Mouse (Mus musculus) lung, embryonic 14.5 days (tissue): ENCODE measurements around the gene March11. TPM values are rescaled to one million over a fixed set of nuclear protein-coding genes. Genes with fewer than 3 reads are reported as not detected.

Source experiments
- ATAC-seq: fragments of 200-750 bp; cut with Nextera tagmentation; 2 replicates; pipeline ENCODE4 v1.8.0; 2017; ENCODE audit warnings: mild to moderate bottlenecking, moderate TSS enrichment, moderate library complexity; ENCODE audit not compliant: insufficient read depth
- DNase-seq: peaks from one replicate; pipeline ENCODE4 v3.0.0-alpha.2; 2015
- H3K27ac ChIP-seq: fragments of 300-500 bp; sonication (generic); 2 replicates; pipeline ENCODE4 v1.5.1; 2014; ENCODE audit warnings: low read depth, mild to moderate bottlenecking, moderate library complexity
- H3K27me3 ChIP-seq: fragments of 300-500 bp; sonication (generic); 2 replicates; pipeline ENCODE4 v1.6.1; 2014; ENCODE audit warnings: low read length, control low read depth; ENCODE audit not compliant: insufficient read depth
- H3K36me3 ChIP-seq: fragments of 300-500 bp; sonication (generic); 2 replicates; pipeline ENCODE4 v1.6.1; 2014; ENCODE audit warnings: control low read depth; ENCODE audit not compliant: insufficient read depth
- H3K4me1 ChIP-seq: fragments of 300-500 bp; sonication (generic); 2 replicates; pipeline ENCODE4 v1.6.1; 2014; ENCODE audit warnings: antibody characterized with exemption, control low read depth; ENCODE audit not compliant: insufficient read depth
- H3K4me2 ChIP-seq: fragments of 300-500 bp; sonication (generic); 2 replicates; pipeline ENCODE4 v1.6.1; 2014; ENCODE audit warnings: mild to moderate bottlenecking
- H3K4me3 ChIP-seq: fragments of 300-500 bp; sonication (generic); 2 replicates; pipeline ENCODE4 v1.5.1; 2014; ENCODE audit warnings: low read depth, low read length
- H3K9ac ChIP-seq: fragments of 300-500 bp; sonication (generic); 2 replicates; pipeline ENCODE4 v1.6.1; 2014
- H3K9me3 ChIP-seq: fragments of 300-500 bp; sonication (generic); 2 replicates; pipeline ENCODE4 v1.6.1; 2016; ENCODE audit warnings: low read depth, low read length, control low read depth
- CTCF ChIP-seq: IDR thresholded peaks from 2 replicates; pipeline ENCODE4 v1.5.1; 2016; ENCODE audit warnings: antibody characterized with exemption, low read depth
- WGBS: fragments of 180-500 bp; shearing (Covaris S2); extraction: QIAGEN DNeasy Blood & Tissue Kit; methylation state at CpG from one replicate; pipeline ENCODE4 v1.1.7; 2014; 5-methylcytosine and 5-hydroxymethylcytosine counted together
- polyA plus RNA-seq: library from polyadenylated mRNA; unstranded; fragments of >200 nt; fragmentation: Nextera tagmentation; extraction: Ambion mirVana; gene quantifications from 2 replicates; pipeline ENCODE4 v1.2.1, GENCODE M21; 2014

Gene March11
- polyA plus RNA-seq = 0.14 and 0.26 TPM in 2 replicates

DNA sequence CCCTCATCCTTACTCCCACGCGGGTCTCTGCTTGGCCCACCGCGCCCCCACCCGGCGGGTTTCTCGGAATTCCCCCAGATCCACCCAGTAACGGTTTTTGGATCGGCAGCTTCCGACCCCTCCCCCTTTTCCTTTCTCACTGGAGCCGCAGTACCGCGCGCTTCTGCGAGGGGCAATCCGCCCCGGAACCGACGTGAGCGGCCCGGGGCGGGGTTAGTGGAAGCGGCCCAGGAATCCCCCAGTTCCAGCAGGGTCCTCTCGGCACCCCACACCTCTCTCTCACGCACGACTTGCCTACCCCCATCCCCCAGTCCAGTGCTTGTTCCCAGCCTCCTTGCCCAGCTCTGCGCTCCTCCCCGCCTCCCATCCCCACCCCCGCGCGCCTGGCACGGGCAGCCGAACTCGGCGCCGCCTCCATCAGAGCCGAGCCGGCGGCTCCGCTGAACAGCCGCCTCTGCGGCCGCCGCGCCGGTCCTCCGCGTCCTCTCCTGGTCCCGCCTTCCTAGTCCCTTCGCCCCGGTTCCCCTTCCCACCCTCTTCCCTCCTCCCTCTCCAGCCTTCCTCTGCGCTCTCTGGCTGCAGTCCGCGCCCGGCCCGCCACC lies at the start of gene March11:
March11 (plus strand) TSS at position 420 of the 602 bp plus-strand sequence.
- peak; percentile 93 for ATAC-seq
- peak; percentile 30; the same call in 1 of the 2 replicates for TF ChIP-seq CTCF
- Histone ChIP-seq H3K27ac (no peak within 1 kb of the TSS), H3K9ac (no peak within 1 kb of the TSS), H3K9me3 (no peaks in the 10 kb centered on the region), H3K4me1 (no peaks in the 10 kb centered on the region), H3K4me3 (peak within 1 kb of the TSS; percentile 54), H3K36me3 (no peaks in the 10 kb centered on the region), H3K27me3 (peaks cover 23% of the 10 kb centered on the region), H3K4me2 (peak within 1 kb of the TSS; percentile 87)
- under 1% methylated on average over 56 of the region's 56 CpGs for WGBS
- peak; percentile 69 for DNase-seq

DNA sequence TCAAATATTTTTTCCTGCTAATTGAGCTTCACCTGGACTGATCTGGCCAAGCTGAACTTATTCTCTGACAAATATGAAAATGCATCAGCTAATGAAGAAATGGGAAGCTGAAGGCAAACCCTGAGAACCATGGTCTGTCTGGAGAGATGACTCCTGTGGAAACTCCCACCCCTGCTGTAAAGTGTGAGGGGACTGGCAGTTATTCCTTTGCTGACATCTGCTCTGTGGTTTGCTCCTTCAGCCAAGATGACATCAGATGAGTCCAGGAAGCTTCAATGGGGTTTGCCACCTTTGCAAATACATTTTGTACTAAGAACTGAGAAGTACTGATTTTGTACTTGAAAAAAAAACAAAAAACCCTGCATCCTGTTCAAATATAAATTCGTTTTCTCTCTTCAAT lies 46.5 kb upstream of the March11 start:
- H3K4me1 ChIP-seq = no peaks in the 10 kb centered on the region
- no peak overlapping the region for H3K9ac ChIP-seq
- no peak overlapping the region for H3K4me3 ChIP-seq
- no peak for TF ChIP-seq CTCF
- H3K9me3 ChIP-seq = no peaks in the 10 kb centered on the region
- H3K27ac ChIP-seq = no peak overlapping the region
- no peaks in the 10 kb centered on the region for H3K36me3 ChIP-seq
- DNase-seq (no peak), ATAC-seq (no peak)
- 45% methylated on average over 1 of the region's 1 CpGs for WGBS
- no peak overlapping the region for H3K4me2 ChIP-seq
- H3K27me3 ChIP-seq = no peaks in the 10 kb centered on the region

DNA sequence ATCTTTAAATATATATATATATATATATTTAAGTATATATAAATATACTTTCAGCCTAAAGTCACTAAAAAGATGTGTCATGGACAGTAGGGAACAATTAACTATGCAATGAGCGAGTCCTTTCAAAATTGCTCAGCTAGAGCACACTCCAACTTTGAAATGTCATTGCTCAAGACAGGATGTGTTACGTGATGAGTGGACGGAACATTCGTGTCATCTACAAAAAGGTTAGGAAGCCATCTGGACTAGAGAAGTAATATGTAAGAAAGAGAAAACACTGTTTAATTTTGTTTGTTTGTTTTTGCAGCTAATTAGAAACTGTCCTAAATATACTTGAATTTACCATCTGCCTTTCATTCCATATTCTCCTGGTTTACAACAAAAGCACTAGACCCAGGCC lies 39.3 kb upstream of the March11 start:
- no peaks in the 10 kb centered on the region for H3K27me3 ChIP-seq
- ATAC-seq = no peak

DNA sequence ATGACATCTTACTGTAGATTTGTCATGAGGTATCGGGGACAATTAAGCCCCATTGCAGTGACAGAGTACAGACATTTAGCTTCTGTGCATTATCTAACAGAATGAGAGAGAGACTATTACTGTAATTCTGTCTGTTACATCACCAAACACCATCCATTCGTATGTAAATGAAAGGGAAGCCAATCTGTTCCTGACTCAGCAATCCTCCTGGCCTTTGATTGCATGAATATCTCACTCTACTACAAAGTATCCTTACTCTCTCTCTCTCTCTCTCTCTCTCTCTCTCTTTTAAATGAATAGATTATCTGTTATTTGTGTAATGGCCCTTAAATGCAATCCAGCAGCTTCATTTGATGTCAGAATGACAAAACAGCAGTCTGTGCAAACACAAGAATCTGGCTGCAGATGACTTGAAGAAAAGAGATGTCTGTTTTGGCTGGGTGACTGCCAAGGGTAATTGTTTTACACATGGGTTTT lies 32.8 kb upstream of the March11 start:
- Histone ChIP-seq H3K9me3 (no peaks in the 10 kb centered on the region), H3K36me3 (no peaks in the 10 kb centered on the region), H3K27ac (no peak overlapping the region), H3K4me2 (no peak overlapping the region), H3K9ac (no peak overlapping the region), H3K4me3 (no peak overlapping the region), H3K27me3 (no peaks in the 10 kb centered on the region), H3K4me1 (no peaks in the 10 kb centered on the region)
- ATAC-seq (peak; percentile 75), DNase-seq (peak; percentile 85)
- 48% methylated on average over 2 of the region's 2 CpGs for whole genome bisulfite sequencing
- no peak for TF ChIP-seq CTCF

More for the DNA sequence above, 39.3 kb upstream of the March11 start:
- TF ChIP-seq CTCF = no peak
- no peak overlapping the region for H3K4me3 ChIP-seq
- no peak overlapping the region for H3K9ac ChIP-seq
- no peaks in the 10 kb centered on the region for H3K36me3 ChIP-seq
- H3K9me3 ChIP-seq = no peaks in the 10 kb centered on the region
- H3K4me1 ChIP-seq = no peaks in the 10 kb centered on the region
- H3K4me2 ChIP-seq = no peak overlapping the region
- no peak overlapping the region for H3K27ac ChIP-seq
- 70% methylated on average over 4 of the region's 4 CpGs for WGBS
- no peak for DNase-seq

DNA sequence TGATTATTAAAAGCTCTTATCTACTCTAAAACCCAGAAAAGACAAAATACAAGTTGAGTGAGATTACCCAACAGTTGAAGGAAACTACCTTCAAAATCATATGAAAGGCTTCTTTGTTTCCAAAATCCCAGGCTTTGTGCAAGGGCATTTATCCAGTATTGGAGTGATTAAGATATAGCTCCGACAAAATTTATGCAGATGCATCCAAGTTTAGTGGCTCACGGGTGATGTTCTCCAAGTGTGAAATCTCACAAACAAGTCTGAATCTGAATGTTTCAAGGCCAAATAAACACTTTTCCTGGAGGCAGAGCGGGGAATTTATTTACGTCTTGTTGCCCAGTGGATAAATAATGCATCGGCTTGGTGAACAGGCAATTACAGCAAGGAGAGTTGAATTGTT lies 32.2 kb upstream of the March11 start:
- H3K36me3 ChIP-seq = no peaks in the 10 kb centered on the region
- ATAC-seq (peak; percentile 24; the same call in 1 of the 2 replicates), DNase-seq (peak; percentile 75)
- no peaks in the 10 kb centered on the region for H3K9me3 ChIP-seq
- H3K4me1 ChIP-seq = no peaks in the 10 kb centered on the region
- no peak overlapping the region for H3K9ac ChIP-seq
- no peaks in the 10 kb centered on the region for H3K27me3 ChIP-seq
- no peak for TF ChIP-seq CTCF
- WGBS = 49% methylated on average over 5 of the region's 5 CpGs
- no peak overlapping the region for H3K4me2 ChIP-seq
- H3K27ac ChIP-seq = no peak overlapping the region
- H3K4me3 ChIP-seq = no peak overlapping the region

DNA sequence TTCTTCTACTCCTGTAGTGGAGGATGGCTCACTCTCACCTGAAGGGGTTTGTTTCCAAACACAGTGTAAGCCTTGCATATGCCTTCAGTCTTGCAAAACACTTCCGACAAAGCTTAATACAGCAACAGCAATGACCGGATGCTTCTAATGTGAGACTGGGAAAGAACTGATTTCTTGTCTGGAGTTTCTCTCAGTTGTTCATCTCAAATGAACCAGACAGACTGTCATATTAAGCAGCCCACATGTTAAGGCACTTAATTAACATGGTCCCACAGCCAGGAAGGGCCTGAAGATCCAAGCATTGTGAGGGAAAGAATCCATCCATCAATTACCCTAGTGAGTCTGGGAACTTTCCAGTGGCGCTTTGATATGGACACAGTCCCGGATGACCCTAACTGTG lies 17.0 kb upstream of the March11 start:
- Histone ChIP-seq H3K9me3 (no peaks in the 10 kb centered on the region), H3K27me3 (no peaks in the 10 kb centered on the region), H3K4me2 (no peak overlapping the region), H3K9ac (no peak overlapping the region), H3K27ac (no peak overlapping the region), H3K36me3 (no peaks in the 10 kb centered on the region), H3K4me3 (no peak overlapping the region), H3K4me1 (no peaks in the 10 kb centered on the region)
- ATAC-seq (no peak), DNase-seq (peak; percentile 21)
- no peak for TF ChIP-seq CTCF
- WGBS = 46% methylated on average over 4 of the region's 4 CpGs

DNA sequence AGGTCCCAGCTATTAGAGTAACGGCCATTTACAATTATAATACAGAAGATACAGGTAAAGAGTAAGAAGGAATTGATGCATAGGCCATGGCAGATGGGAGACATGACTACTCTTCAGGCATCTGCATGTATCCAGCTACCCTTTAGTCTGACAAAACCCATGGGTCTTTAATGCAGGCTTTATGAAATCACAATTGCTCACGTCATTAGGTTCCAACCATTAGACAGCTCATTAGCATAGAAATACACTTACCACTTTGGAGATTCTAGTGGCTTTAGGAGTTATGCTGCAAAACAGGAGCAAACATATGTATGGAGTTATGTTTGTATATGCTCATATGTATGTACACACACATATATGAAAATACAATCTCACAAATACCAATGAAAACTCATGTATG lies 16.0 kb upstream of the March11 start:
- no peak for DNase-seq
- H3K4me2 ChIP-seq = no peak overlapping the region
- ATAC-seq = no peak
- no peak overlapping the region for H3K4me3 ChIP-seq
- WGBS = 62% methylated on average over 2 of the region's 2 CpGs
- H3K36me3 ChIP-seq = no peaks in the 10 kb centered on the region
- H3K9me3 ChIP-seq = no peaks in the 10 kb centered on the region
- no peak overlapping the region for H3K27ac ChIP-seq
- no peaks in the 10 kb centered on the region for H3K4me1 ChIP-seq
- H3K27me3 ChIP-seq = no peaks in the 10 kb centered on the region
- no peak for TF ChIP-seq CTCF
- H3K9ac ChIP-seq = no peak overlapping the region
